ENCODE assay signal across 1 mouse cellular context in the genomic region with DNA sequence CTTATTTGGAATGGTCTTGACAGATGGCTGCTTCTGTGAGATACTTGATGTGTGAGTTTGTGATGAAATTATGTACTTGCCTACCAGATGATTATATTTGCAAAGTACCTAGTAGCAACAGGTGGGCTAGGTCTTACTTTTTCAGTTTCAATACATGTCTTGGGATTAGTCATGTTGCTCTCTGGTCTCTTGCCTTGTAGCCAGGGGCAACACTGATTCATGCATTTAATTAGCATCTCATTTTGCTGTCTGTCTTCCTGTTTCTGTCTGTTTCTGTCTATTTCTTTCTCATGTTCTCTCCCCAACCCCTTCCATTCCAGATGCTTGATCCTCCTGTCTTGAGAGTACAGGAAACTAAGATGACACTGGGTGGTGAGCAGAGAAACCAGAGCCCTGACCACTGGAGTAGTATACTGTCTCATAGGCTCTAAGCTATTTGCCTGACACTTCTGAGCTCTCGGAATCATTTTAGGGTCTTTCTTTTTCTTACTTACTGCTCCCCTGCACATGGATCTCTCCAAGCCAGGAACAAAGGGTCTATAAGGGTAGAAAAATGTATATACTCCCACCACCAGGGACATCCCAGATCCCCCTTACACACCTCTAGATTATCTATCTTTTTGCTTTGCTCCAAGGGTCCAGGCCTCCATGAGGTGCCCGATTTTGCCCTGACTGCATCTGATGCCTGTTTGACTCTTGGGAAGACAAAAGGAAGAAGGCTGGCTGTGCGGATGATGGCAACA.
TF ChIP-seq lines count a peak whose summit lies in the region.

No protein-coding gene starts in this region.

TF ChIP-seq in CH12.LX, 34 proteins besides CTCF, POLR2A, EP300 and RAD21 (continued from another document):
- no peak for TF ChIP-seq MAFK (IDR thresholded peaks at IDR 0.05; ENCODE audit: insufficient replicate concordance, low read length)
- peak; percentile 65 for TF ChIP-seq BHLHE40 (IDR thresholded peaks at IDR 0.05; ENCODE audit: low read depth, low read length)
- TF ChIP-seq SIN3A (IDR thresholded peaks at IDR 0.05; ENCODE audit: low read length), result peak; percentile 38
- TF ChIP-seq ELF1 (IDR thresholded peaks at IDR 0.05; ENCODE audit: low read depth, low read length), result peak; percentile 76
- no peak for TF ChIP-seq ZNF384 (IDR thresholded peaks at IDR 0.05; ENCODE audit: low read depth, low read length)
- TF ChIP-seq MYC (IDR thresholded peaks at IDR 0.05; ENCODE audit: low read depth, low read length), result peak; percentile 67; the same call in 1 of the 2 replicates
- TF ChIP-seq SMC3 (IDR thresholded peaks at IDR 0.05; ENCODE audit: low read depth, low read length), result no peak; the same call in 1 of the 2 replicates
- no peak for TF ChIP-seq UBTF (IDR thresholded peaks at IDR 0.05; ENCODE audit: low read depth, low read length)
- peak; percentile 91 for TF ChIP-seq IRF4 (IDR thresholded peaks at IDR 0.05; ENCODE audit: low read depth, low read length)
- TF ChIP-seq GABPA (IDR thresholded peaks at IDR 0.05; ENCODE audit: insufficient replicate concordance, low read depth, low read length), result no peak
- 0 out of 2 replicates have a peak, but pooled peaks have one; percentile 25 for TF ChIP-seq MAX (IDR thresholded peaks at IDR 0.05; ENCODE audit: low read length)
- TF ChIP-seq USF2 (conservative IDR thresholded peaks at IDR 0.05; ENCODE audit: low read depth, low read length), result no peak
- TF ChIP-seq MXI1 (IDR thresholded peaks at IDR 0.05; ENCODE audit: low read depth, low read length), result peak; percentile 86
- TF ChIP-seq TBP (conservative IDR thresholded peaks at IDR 0.05; ENCODE audit: low read depth, low read length), result no peak
- TF ChIP-seq ETS1 (conservative IDR thresholded peaks at IDR 0.05; ENCODE audit: low read depth, low read length), result peak; percentile 71
- no peak for TF ChIP-seq E2F4 (IDR thresholded peaks at IDR 0.05; ENCODE audit: insufficient replicate concordance, low read depth, low read length)
- TF ChIP-seq CHD2 (IDR thresholded peaks at IDR 0.05; ENCODE audit: low read length), result peak; percentile 66; the same call in 1 of the 2 replicates
- peak; percentile 70 for TF ChIP-seq MEF2A (IDR thresholded peaks at IDR 0.05; ENCODE audit: borderline replicate concordance, low read depth, low read length)
- no peak for TF ChIP-seq HCFC1 (IDR thresholded peaks at IDR 0.05; ENCODE audit: low read depth, low read length)
- TF ChIP-seq CHD1 (IDR thresholded peaks at IDR 0.05; ENCODE audit: low read depth, low read length), result no peak
- TF ChIP-seq JUN (IDR thresholded peaks at IDR 0.05; ENCODE audit: insufficient read depth, low read depth, low read length), result peak; percentile 71
- peak; percentile 87 for TF ChIP-seq TCF12 (IDR thresholded peaks at IDR 0.05; ENCODE audit: low read depth, low read length)
- no peak for TF ChIP-seq PAX5 (IDR thresholded peaks at IDR 0.05; ENCODE audit: low read length)
- no peak for TF ChIP-seq NRF1 (IDR thresholded peaks at IDR 0.05; ENCODE audit: low read depth, low read length)
- TF ChIP-seq POLR2AphosphoS2 (IDR thresholded peaks at IDR 0.05; ENCODE audit: low read depth, low read length), result no peak
- peak; percentile 85 for TF ChIP-seq RCOR1 (conservative IDR thresholded peaks at IDR 0.05; ENCODE audit: low read depth, low read length)
- TF ChIP-seq USF1 (IDR thresholded peaks at IDR 0.05; ENCODE audit: low read depth, low read length), result no peak
- TF ChIP-seq ZC3H11A (IDR thresholded peaks at IDR 0.05; ENCODE audit: low read depth, low read length), result no peak
- no peak for TF ChIP-seq ZKSCAN1 (IDR thresholded peaks at IDR 0.05; ENCODE audit: borderline replicate concordance, low read depth, low read length)
